Mouse (Mus musculus): ENCODE measurements around the gene Tmem145. TPM values are rescaled to one million over a fixed set of nuclear protein-coding genes. Genes with fewer than 3 reads are reported as not detected.
A peak's percentile ranks its signal among the peaks of the same experiment; 100 is the strongest.

Tmem145 gene
- polyA plus RNA-seq, 1 experiment from 2014 or later, result 0.50 TPM

- H3K9ac ChIP-seq (ENCODE audit: low read depth, low read length), result 0 out of 2 replicates have a peak overlapping the region, but pooled peaks have one; percentile 18
- H3K4me3 ChIP-seq (replicated peaks; ENCODE audit: low read depth, low read length), result no peak overlapping the region
- peak overlapping the region; percentile 88 for H3K4me2 ChIP-seq (ENCODE audit: low read length)
- no peak overlapping the region for H3K27ac ChIP-seq
- 41% methylated on average over 2 of the region's 2 CpGs for WGBS
- no peaks in the 10 kb centered on the region for H3K9me3 ChIP-seq (replicated peaks; ENCODE audit: low read length)
- DNase-seq (ENCODE audit: low spot score), result no peak
- peaks cover 35% of the 10 kb centered on the region for H3K4me1 ChIP-seq (replicated peaks; ENCODE audit: insufficient read depth, low read length)
- ATAC-seq (replicated peaks; ENCODE audit: low FRiP score, low read depth), result no peak
- H3K27me3 ChIP-seq (ENCODE audit: insufficient read depth, low read length), result no peaks in the 10 kb centered on the region
- H3K36me3 ChIP-seq (ENCODE audit: insufficient read depth, low read length), result peaks cover 42% of the 10 kb centered on the region
- TF ChIP-seq CTCF (IDR thresholded peaks at IDR 0.05; ENCODE audit: low read depth), result no peak
Observed at GRCm38 (mm10) chr7:25284171-25284570, 21.7 kb upstream of the Tmem145 start.

DNA sequence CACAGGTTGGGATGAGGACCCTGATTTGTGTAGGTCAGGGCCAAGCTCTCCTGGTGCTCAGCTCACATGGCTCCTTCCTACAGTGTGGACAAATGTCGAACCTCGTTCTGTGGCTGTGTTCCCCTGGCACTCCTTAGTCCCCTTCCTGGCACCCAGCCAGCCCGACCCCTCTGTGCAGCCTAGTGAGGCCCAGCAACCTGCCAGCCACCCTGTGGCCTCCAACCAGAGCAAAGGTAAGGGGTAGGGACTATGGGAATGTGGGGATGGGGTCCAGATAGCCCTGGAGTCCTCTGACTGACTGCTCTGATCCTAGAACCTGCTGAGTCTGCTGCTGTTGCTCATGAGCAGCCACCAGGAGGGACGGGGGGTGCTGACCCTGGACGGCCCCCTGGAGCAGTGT lies 21.1 kb upstream of the Tmem145 start:
- DNase-seq (ENCODE audit: low spot score) (no peak), ATAC-seq (replicated peaks; ENCODE audit: low FRiP score, low read depth) (no peak)
- Histone ChIP-seq H3K27me3 (ENCODE audit: insufficient read depth, low read length) (no peaks in the 10 kb centered on the region), H3K4me2 (ENCODE audit: low read length) (peak overlapping the region; percentile 88; the same call in 1 of the 2 replicates), H3K36me3 (ENCODE audit: insufficient read depth, low read length) (peaks cover 47% of the 10 kb centered on the region), H3K4me1 (replicated peaks; ENCODE audit: insufficient read depth, low read length) (peaks cover 32% of the 10 kb centered on the region), H3K9me3 (replicated peaks; ENCODE audit: low read length) (no peaks in the 10 kb centered on the region), H3K4me3 (replicated peaks; ENCODE audit: low read depth, low read length) (no peak overlapping the region), H3K9ac (ENCODE audit: low read depth, low read length) (no peak overlapping the region), H3K27ac (no peak overlapping the region)
- TF ChIP-seq CTCF (IDR thresholded peaks at IDR 0.05; ENCODE audit: low read depth), result no peak
- WGBS, result 60% methylated on average over 5 of the region's 5 CpGs

DNA sequence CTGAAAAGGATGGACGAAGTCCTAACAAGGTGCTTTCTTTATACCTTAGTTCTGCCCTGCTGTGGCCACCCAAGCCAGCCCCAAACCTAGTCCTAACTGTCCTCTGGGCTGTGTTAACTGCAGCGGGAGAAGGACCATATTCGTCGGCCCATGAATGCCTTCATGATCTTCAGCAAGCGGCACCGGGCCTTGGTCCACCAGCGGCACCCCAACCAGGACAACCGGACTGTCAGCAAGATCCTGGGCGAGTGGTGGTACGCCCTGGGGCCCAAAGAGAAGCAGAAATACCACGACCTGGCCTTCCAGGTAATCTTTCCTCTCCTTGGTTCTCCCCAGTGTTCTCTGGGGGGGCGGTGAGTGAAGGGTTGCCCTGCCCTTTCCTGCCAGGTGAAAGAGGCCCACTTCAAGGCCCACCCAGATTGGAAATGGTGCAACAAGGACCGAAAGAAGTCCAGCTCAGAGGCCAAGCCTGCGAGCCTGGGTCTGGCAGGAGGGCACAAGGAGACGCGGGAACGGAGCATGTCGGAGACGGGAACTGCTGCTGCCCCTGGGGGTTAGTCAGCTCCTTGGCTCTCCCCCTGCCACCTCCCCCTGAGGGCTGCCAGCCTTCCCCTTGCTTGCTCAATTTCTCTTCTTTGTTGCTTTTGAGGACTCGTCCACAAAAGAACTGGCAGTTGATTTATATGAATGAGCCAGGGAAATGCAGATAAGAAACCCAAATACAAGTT lies 20.2 kb upstream of the Tmem145 start:
- H3K4me2 ChIP-seq (ENCODE audit: low read length), result no peak overlapping the region
- no peak for DNase-seq (ENCODE audit: low spot score)
- H3K9ac ChIP-seq (ENCODE audit: low read depth, low read length), result no peak overlapping the region
- H3K4me1 ChIP-seq (replicated peaks; ENCODE audit: insufficient read depth, low read length), result peaks cover 23% of the 10 kb centered on the region
- no peaks in the 10 kb centered on the region for H3K9me3 ChIP-seq (replicated peaks; ENCODE audit: low read length)
- no peaks in the 10 kb centered on the region for H3K27me3 ChIP-seq (ENCODE audit: insufficient read depth, low read length)
- WGBS, result 90% methylated on average over 20 of the region's 20 CpGs
- H3K36me3 ChIP-seq (ENCODE audit: insufficient read depth, low read length), result peaks cover 54% of the 10 kb centered on the region
- ATAC-seq (replicated peaks; ENCODE audit: low FRiP score, low read depth), result no peak
- H3K27ac ChIP-seq, result no peak overlapping the region
- no peak overlapping the region for H3K4me3 ChIP-seq (replicated peaks; ENCODE audit: low read depth, low read length)
- TF ChIP-seq CTCF (IDR thresholded peaks at IDR 0.05; ENCODE audit: low read depth), result no peak

GRCm38 (mm10) chr7:25286989-25287388 lies 18.9 kb upstream of the Tmem145 start:
- no peak overlapping the region for H3K4me2 ChIP-seq (ENCODE audit: low read length)
- ATAC-seq (replicated peaks; ENCODE audit: low FRiP score, low read depth) (no peak), DNase-seq (ENCODE audit: low spot score) (no peak)
- no peak overlapping the region for H3K9ac ChIP-seq (ENCODE audit: low read depth, low read length)
- WGBS, result 84% methylated on average over 8 of the region's 8 CpGs
- TF ChIP-seq CTCF (IDR thresholded peaks at IDR 0.05; ENCODE audit: low read depth), result peak; percentile 36; the same call in 1 of the 2 replicates
- H3K9me3 ChIP-seq (replicated peaks; ENCODE audit: low read length), result no peaks in the 10 kb centered on the region
- H3K4me1 ChIP-seq (replicated peaks; ENCODE audit: insufficient read depth, low read length), result peaks cover 15% of the 10 kb centered on the region
- H3K4me3 ChIP-seq (replicated peaks; ENCODE audit: low read depth, low read length), result no peak overlapping the region
- H3K36me3 ChIP-seq (ENCODE audit: insufficient read depth, low read length), result peaks cover 57% of the 10 kb centered on the region
- H3K27me3 ChIP-seq (ENCODE audit: insufficient read depth, low read length), result no peaks in the 10 kb centered on the region
- H3K27ac ChIP-seq, result no peak overlapping the region

DNA sequence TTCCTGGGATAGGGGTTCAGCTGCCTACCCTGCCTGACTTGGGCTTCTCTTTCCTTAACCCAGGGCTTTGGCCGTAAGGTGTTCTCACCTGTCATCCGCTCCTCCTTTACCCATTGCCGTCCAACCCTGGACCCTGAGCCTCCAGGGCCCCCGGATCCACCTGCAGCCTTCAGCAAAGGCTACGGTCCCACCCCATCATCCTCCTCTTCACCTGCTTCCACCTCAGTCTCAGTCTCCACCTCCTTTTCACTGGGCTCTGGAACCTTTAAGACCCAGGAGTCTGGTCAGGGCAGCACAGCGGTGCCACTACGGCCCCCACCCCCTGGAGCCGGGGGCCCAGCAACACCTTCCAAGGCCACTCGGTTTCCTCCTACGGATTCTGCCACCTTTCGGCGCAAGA lies 17.9 kb upstream of the Tmem145 start:
- H3K4me1 ChIP-seq (replicated peaks; ENCODE audit: insufficient read depth, low read length), result peaks cover 15% of the 10 kb centered on the region
- no peak overlapping the region for H3K27ac ChIP-seq
- no peak overlapping the region for H3K4me2 ChIP-seq (ENCODE audit: low read length)
- ATAC-seq (replicated peaks; ENCODE audit: low FRiP score, low read depth) (no peak), DNase-seq (ENCODE audit: low spot score) (no peak)
- no peak overlapping the region for H3K9ac ChIP-seq (ENCODE audit: low read depth, low read length)
- H3K4me3 ChIP-seq (replicated peaks; ENCODE audit: low read depth, low read length), result no peak overlapping the region
- no peak for TF ChIP-seq CTCF (IDR thresholded peaks at IDR 0.05; ENCODE audit: low read depth)
- 85% methylated on average over 12 of the region's 12 CpGs for WGBS
- no peaks in the 10 kb centered on the region for H3K27me3 ChIP-seq (ENCODE audit: insufficient read depth, low read length)
- no peaks in the 10 kb centered on the region for H3K9me3 ChIP-seq (replicated peaks; ENCODE audit: low read length)
- H3K36me3 ChIP-seq (ENCODE audit: insufficient read depth, low read length), result peaks cover 67% of the 10 kb centered on the region

DNA sequence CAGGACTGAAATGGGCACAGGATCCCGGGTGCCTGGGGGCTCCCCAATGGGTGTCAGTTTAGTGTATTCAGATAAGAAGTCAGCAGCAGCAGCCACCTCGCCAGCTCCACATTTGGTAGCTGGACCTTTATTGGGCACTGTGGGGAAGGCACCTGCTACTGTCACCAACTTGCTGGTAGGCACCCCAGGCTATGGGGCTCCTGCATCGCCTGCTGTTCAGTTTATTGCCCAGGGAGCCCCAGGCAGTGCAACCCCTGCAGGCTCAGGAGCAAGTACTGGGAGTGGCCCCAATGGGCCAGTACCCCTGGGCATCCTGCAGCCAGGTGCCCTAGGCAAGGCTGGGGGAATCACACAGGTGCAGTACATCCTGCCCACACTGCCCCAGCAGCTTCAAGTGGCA lies 17.2 kb upstream of the Tmem145 start:
- Histone ChIP-seq H3K27ac (no peak overlapping the region), H3K9me3 (replicated peaks; ENCODE audit: low read length) (no peaks in the 10 kb centered on the region), H3K4me2 (ENCODE audit: low read length) (no peak overlapping the region), H3K27me3 (ENCODE audit: insufficient read depth, low read length) (no peaks in the 10 kb centered on the region), H3K9ac (ENCODE audit: low read depth, low read length) (no peak overlapping the region), H3K36me3 (ENCODE audit: insufficient read depth, low read length) (peaks cover 74% of the 10 kb centered on the region), H3K4me3 (replicated peaks; ENCODE audit: low read depth, low read length) (no peak overlapping the region), H3K4me1 (replicated peaks; ENCODE audit: insufficient read depth, low read length) (peaks cover 12% of the 10 kb centered on the region)
- no peak for TF ChIP-seq CTCF (IDR thresholded peaks at IDR 0.05; ENCODE audit: low read depth)
- WGBS, result 93% methylated on average over 3 of the region's 3 CpGs
- no peak for DNase-seq (ENCODE audit: low spot score)
- ATAC-seq (replicated peaks; ENCODE audit: low FRiP score, low read depth), result no peak

Measured in kidney, postnatal 0 days (tissue).